Mouse (Mus musculus) limb, embryonic 11.5 days (tissue): ENCODE measurements at regions not wholly inside any gene's neighbourhood (a gene's known extent, or its start where the extent isn't known, plus 50 kb on each side); places are given as distances from the start of the nearest gene placed in this dataset.

Experiments
- ATAC-seq: fragments of 200-750 bp; cut with Nextera tagmentation; 2 replicates; pipeline ENCODE4 v1.8.0; 2017; ENCODE audit warnings: low read depth; ENCODE audit not compliant: insufficient number of reproducible peaks, low FRiP score, low TSS enrichment
- DNase-seq: peaks from one replicate; pipeline ENCODE4 v3.0.0-alpha.2; 2015; ENCODE audit warnings: low spot score
- H3K27ac ChIP-seq: fragments of 300-500 bp; sonication (generic); replicated peaks from 2 replicates; pipeline ENCODE4 v1.5.1; 2014; ENCODE audit warnings: low read depth, mild to moderate bottlenecking, low read length
- H3K27me3 ChIP-seq: fragments of 300-500 bp; sonication (generic); 2 replicates; pipeline ENCODE4 v1.6.1; 2014; ENCODE audit warnings: mild to moderate bottlenecking, low read length, mixed read lengths; ENCODE audit not compliant: control insufficient read depth, insufficient read depth
- H3K36me3 ChIP-seq: fragments of 300-500 bp; sonication (generic); 2 replicates; pipeline ENCODE4 v1.6.1; 2014; ENCODE audit warnings: mild to moderate bottlenecking, low read length, moderate library complexity, mixed read lengths; ENCODE audit not compliant: control insufficient read depth, insufficient read depth
- H3K4me1 ChIP-seq: fragments of 300-500 bp; sonication (generic); 2 replicates; pipeline ENCODE4 v1.6.1; 2014; ENCODE audit warnings: low read length, mixed read lengths; ENCODE audit not compliant: control insufficient read depth, insufficient read depth
- H3K4me2 ChIP-seq: fragments of 300-500 bp; sonication (generic); 2 replicates; pipeline ENCODE4 v1.6.1; 2014; ENCODE audit warnings: low read depth, mild to moderate bottlenecking, moderate library complexity; ENCODE audit not compliant: severe bottlenecking
- H3K4me3 ChIP-seq: fragments of 300-500 bp; sonication (generic); 2 replicates; pipeline ENCODE4 v1.5.1; 2014; ENCODE audit warnings: low read depth, low read length
- H3K9ac ChIP-seq: fragments of 300-500 bp; sonication (generic); 2 replicates; pipeline ENCODE4 v1.6.1; 2014; ENCODE audit warnings: mild to moderate bottlenecking, low read length
- H3K9me3 ChIP-seq: fragments of 300-500 bp; sonication (generic); 2 replicates; pipeline ENCODE4 v1.6.1; 2016; ENCODE audit warnings: low read length; ENCODE audit not compliant: control insufficient read depth
- WGBS: fragments of 180-500 bp; shearing (Covaris S2); extraction: QIAGEN DNeasy Blood & Tissue Kit; methylation state at CpG from one replicate; pipeline ENCODE4 v1.1.7; 2014; 5-methylcytosine and 5-hydroxymethylcytosine counted together

DNA sequence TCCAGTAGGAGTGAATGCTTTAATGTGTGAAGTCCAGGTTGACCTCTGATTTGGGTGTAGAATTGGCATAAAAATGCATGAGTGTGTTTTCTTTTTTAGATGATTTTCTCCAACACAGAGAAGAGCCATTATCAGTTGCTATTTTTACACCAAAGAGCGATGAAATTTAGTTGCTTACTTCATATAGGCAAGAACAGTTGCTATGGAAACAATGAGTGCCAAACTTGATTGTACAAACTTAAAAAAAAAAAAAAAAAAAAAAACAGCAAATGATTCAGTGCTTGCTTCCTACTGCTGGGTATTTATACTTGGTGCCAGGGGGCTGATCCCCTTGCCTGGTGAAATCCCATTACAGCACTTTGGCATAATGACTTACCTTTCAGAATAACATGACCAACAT is 268.0 kb downstream of the Sec23a start:
- Histone ChIP-seq H3K9ac (no peak overlapping the region), H3K27ac (no peak overlapping the region), H3K4me3 (no peak overlapping the region), H3K9me3 (no peaks in the 10 kb centered on the region), H3K27me3 (no peaks in the 10 kb centered on the region), H3K36me3 (no peaks in the 10 kb centered on the region), H3K4me2 (no peak overlapping the region), H3K4me1 (no peaks in the 10 kb centered on the region)
- ATAC-seq: no peak
- 91% methylated on average over 1 of the region's 1 CpGs for WGBS
- no peak for DNase-seq

- no peak overlapping the region for H3K9ac ChIP-seq
- H3K4me2 ChIP-seq: no peak overlapping the region
- 57% methylated on average over 1 of the region's 1 CpGs for WGBS
- no peak for ATAC-seq
- no peak for DNase-seq
- H3K4me1 ChIP-seq: no peaks in the 10 kb centered on the region
- no peak overlapping the region for H3K4me3 ChIP-seq
- H3K9me3 ChIP-seq: no peaks in the 10 kb centered on the region
- no peaks in the 10 kb centered on the region for H3K36me3 ChIP-seq
- no peaks in the 10 kb centered on the region for H3K27me3 ChIP-seq
- H3K27ac ChIP-seq: no peak overlapping the region
Measured at GRCm38 (mm10) chr12:58728094-58728493, 283.7 kb downstream of the Sec23a start.

GRCm38 (mm10) chr12:58727547-58727946 is 284.3 kb downstream of the Sec23a start:
- DNase-seq: no peak
- Histone ChIP-seq H3K9me3 (no peaks in the 10 kb centered on the region), H3K36me3 (no peaks in the 10 kb centered on the region), H3K9ac (no peak overlapping the region), H3K4me2 (no peak overlapping the region), H3K4me1 (no peaks in the 10 kb centered on the region), H3K4me3 (no peak overlapping the region), H3K27me3 (no peaks in the 10 kb centered on the region), H3K27ac (no peak overlapping the region)
- WGBS: 88% methylated on average over 2 of the region's 2 CpGs
- ATAC-seq: no peak

DNA sequence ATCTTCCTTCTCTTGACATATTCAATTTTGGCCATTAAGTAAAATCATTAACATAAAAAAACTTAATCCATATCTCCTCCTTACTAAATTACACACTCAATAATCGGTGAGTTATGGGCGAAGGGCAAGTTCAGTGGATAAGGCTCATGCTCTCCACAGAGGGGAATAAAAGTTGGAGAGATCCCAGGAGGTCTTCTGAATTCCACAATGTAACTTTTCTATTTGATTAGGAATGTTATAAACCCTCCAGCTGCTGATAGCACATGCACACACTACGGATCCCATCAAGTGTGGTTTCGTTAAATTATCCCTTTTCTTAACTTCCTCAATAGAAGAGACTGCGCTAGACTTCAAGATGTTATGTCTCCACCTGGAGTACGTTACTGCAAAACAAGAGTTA is 293.9 kb downstream of the Sec23a start:
- DNase-seq: no peak
- Histone ChIP-seq H3K4me2 (no peak overlapping the region), H3K4me1 (no peaks in the 10 kb centered on the region), H3K27ac (no peak overlapping the region), H3K36me3 (no peaks in the 10 kb centered on the region), H3K27me3 (no peaks in the 10 kb centered on the region), H3K4me3 (no peak overlapping the region), H3K9ac (no peak overlapping the region), H3K9me3 (no peaks in the 10 kb centered on the region)
- no peak for ATAC-seq
- 93% methylated on average over 6 of the region's 6 CpGs for WGBS

DNA sequence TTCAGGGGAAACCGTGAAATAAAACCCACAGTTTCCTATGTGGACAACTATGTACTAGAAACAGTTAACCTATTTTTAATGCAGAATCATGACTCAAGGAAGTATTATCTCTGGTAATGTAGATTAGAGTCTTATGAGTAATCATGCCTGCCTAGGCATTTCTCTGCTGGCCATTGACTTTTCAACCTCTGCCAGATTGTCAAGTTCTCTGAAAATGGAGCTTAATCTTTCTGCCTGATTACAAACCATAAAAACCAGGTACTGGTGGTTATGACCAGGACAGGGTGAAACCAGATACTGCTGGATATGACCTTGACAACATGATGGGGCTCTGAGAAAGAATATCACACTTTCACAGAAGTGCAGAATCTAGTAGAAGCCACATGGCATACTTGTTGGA is 297.6 kb downstream of the Sec23a start:
- H3K27ac ChIP-seq: no peak overlapping the region
- no peaks in the 10 kb centered on the region for H3K36me3 ChIP-seq
- H3K4me3 ChIP-seq: no peak overlapping the region
- DNase-seq (no peak), ATAC-seq (no peak)
- no peaks in the 10 kb centered on the region for H3K9me3 ChIP-seq
- H3K4me2 ChIP-seq: no peak overlapping the region
- no peaks in the 10 kb centered on the region for H3K27me3 ChIP-seq
- H3K9ac ChIP-seq: no peak overlapping the region
- no peaks in the 10 kb centered on the region for H3K4me1 ChIP-seq
- 91% methylated on average over 1 of the region's 1 CpGs for WGBS

- WGBS: 90% methylated on average over 5 of the region's 5 CpGs
- Histone ChIP-seq H3K9ac (no peak overlapping the region), H3K4me2 (no peak overlapping the region), H3K36me3 (no peaks in the 10 kb centered on the region), H3K4me1 (no peaks in the 10 kb centered on the region), H3K27ac (no peak overlapping the region), H3K4me3 (no peak overlapping the region), H3K27me3 (no peaks in the 10 kb centered on the region), H3K9me3 (no peaks in the 10 kb centered on the region)
- ATAC-seq (no peak), DNase-seq (no peak)
Measured at GRCm38 (mm10) chr12:58695680-58696079, 316.1 kb downstream of the Sec23a start.

DNA sequence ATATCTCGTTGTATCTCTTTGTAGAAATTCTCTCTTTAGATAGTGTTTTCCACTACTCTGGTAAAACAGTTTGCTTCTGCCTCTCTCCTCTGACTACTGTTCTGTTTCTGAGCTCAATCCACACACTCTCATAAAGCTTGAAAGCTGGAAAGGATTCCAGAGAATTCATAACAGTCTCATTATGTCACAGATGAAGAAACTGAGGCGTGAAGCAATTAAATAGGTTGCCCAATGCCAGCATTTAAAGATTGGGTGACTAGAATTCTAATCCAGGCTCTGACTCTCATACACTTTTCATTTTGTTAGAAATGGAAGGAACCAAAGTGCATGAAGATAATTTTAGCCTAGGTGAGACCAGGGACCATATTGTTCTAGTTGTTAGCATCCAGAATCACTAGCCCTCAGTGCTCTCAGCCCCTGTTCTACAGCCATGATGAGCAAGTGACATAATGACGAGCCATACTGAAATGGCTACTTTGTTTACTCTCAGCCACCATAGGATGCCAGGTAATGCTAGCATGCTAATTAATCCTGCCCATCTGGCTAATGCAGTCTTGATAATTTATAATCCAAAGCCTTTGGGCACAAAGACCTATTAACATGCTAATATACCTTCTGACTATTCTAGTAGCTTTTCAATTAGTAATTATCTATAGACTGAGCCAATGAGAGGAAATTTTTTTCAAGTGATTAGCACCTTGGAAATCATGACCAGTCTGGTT is 341.7 kb downstream of the Sec23a start:
- Histone ChIP-seq H3K9me3 (no peaks in the 10 kb centered on the region), H3K36me3 (no peaks in the 10 kb centered on the region), H3K27ac (no peak overlapping the region), H3K27me3 (no peaks in the 10 kb centered on the region), H3K9ac (no peak overlapping the region), H3K4me1 (no peaks in the 10 kb centered on the region), H3K4me3 (no peak overlapping the region), H3K4me2 (no peak overlapping the region)
- WGBS: 83% methylated on average over 3 of the region's 3 CpGs
- DNase-seq (no peak), ATAC-seq (no peak)

DNA sequence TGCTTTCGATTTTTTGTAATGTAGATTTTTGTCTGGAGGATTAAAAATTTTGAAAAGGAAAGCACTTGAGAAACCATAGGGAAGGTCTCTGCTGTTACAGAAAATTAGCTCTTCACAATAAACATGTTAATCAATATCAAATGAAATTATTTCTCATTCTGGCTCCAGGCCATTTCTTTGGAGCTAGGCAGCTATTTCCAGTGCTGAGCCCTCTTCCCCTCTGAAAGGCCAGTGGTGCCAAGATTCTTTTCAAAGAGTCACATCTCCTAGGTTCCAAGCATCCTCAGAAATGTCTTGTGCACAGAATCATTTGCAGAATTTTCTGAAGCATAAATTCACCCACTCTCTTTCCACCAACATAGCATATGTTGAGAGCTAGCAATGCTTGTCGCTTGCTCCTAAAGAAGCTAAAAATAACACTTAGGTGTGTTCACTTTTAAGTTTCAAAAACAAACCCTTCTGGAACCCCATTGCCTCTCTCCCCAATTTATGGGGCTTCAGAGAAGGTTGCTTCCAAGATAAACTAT is 357.2 kb downstream of the Sec23a start:
- Histone ChIP-seq H3K4me1 (no peaks in the 10 kb centered on the region), H3K36me3 (no peaks in the 10 kb centered on the region), H3K9me3 (no peaks in the 10 kb centered on the region), H3K4me2 (no peak overlapping the region), H3K27ac (no peak overlapping the region), H3K4me3 (no peak overlapping the region), H3K27me3 (no peaks in the 10 kb centered on the region), H3K9ac (no peak overlapping the region)
- WGBS: 91% methylated on average over 2 of the region's 2 CpGs
- DNase-seq: no peak
- no peak for ATAC-seq

DNA sequence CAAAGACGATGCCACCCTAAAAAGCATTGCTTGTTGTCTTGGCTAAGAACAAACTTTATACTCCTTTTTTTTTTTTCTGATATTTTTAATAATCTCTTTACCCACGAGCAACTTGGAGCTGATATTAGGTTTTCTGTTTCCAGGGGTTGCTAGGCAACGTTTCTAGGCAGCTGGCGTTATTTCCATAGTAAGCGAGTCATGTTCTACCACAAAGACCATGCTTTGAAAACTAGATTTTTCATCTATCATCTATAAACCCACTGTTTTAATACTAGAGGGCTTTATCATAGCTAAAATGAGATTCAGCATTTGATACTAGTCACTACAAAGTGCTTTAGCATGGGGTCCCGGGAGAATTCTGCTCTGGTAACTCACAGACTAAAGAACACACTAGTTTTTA is 358.1 kb downstream of the Sec23a start:
- Histone ChIP-seq H3K9me3 (no peaks in the 10 kb centered on the region), H3K9ac (no peak overlapping the region), H3K4me3 (no peak overlapping the region), H3K4me1 (no peaks in the 10 kb centered on the region), H3K27ac (no peak overlapping the region), H3K36me3 (no peaks in the 10 kb centered on the region), H3K27me3 (no peaks in the 10 kb centered on the region), H3K4me2 (no peak overlapping the region)
- ATAC-seq (no peak), DNase-seq (no peak)
- 92% methylated on average over 6 of the region's 6 CpGs for WGBS
